Mouse (Mus musculus) thymus, postnatal 4 days (tissue): ENCODE measurements around the gene Asrgl1.
"Not testable (repeated sequence)": the region's sequence is repeated elsewhere in the genome, so short reads cannot be mapped to it uniquely, and the experiment has no call there.

Experiments used
- DNase-seq: peaks from one replicate; pipeline ENCODE4 v3.0.0; 2021

Gene Asrgl1

GRCm38 (mm10) chr19:9135512-9136331, at the start of gene Asrgl1:
Gene Asrgl1 (minus strand): TSS chr19:9135636.
- peak; percentile 97 for DNase-seq

- no peak for DNase-seq
Measured at GRCm38 (mm10) chr19:9146214-9146613, 10.8 kb upstream of the Asrgl1 start.

GRCm38 (mm10) chr19:9143639-9144125, 8.2 kb upstream of the Asrgl1 start:
- no peak for DNase-seq

- DNase-seq, result no peak
Measured at GRCm38 (mm10) chr19:9143230-9143629, 7.8 kb upstream of the Asrgl1 start.

- DNase-seq, result not testable (repeated sequence)
Measured at GRCm38 (mm10) chr19:9140361-9140760, 4.9 kb upstream of the Asrgl1 start.

- DNase-seq, result no peak
Measured at GRCm38 (mm10) chr19:9137159-9137558, 1.7 kb upstream of the Asrgl1 start.

- DNase-seq, result peak; percentile 59
Measured at GRCm38 (mm10) chr19:9134746-9135511, 507 bp downstream of the Asrgl1 start.

- DNase-seq, result no peak
Measured at GRCm38 (mm10) chr19:9129996-9130395, 5.4 kb downstream of the Asrgl1 start.

- no peak for DNase-seq
Measured at GRCm38 (mm10) chr19:9128499-9129194, 6.8 kb downstream of the Asrgl1 start.

- not testable (repeated sequence) for DNase-seq
Measured at GRCm38 (mm10) chr19:9123986-9124385, 11.4 kb downstream of the Asrgl1 start.

GRCm38 (mm10) chr19:9122390-9122789, 13.0 kb downstream of the Asrgl1 start:
- no peak for DNase-seq

GRCm38 (mm10) chr19:9119655-9120425, 15.6 kb downstream of the Asrgl1 start:
- DNase-seq, result no peak

- no peak for DNase-seq
Measured at GRCm38 (mm10) chr19:9117275-9117674, 18.2 kb downstream of the Asrgl1 start.

- DNase-seq, result no peak
Measured at GRCm38 (mm10) chr19:9116268-9116667, 19.2 kb downstream of the Asrgl1 start.

GRCm38 (mm10) chr19:9112043-9112442, 23.4 kb downstream of the Asrgl1 start:
- no peak for DNase-seq

GRCm38 (mm10) chr19:9110182-9110869, 25.1 kb downstream of the Asrgl1 start:
- DNase-seq, result peak; percentile 29

- DNase-seq, result no peak
Measured at GRCm38 (mm10) chr19:9108536-9108935, 26.9 kb downstream of the Asrgl1 start.

- no peak for DNase-seq
Measured at GRCm38 (mm10) chr19:9107379-9107755, 28.1 kb downstream of the Asrgl1 start.

- DNase-seq, result no peak
Measured at GRCm38 (mm10) chr19:9106751-9107378, 28.6 kb downstream of the Asrgl1 start.

GRCm38 (mm10) chr19:9106096-9106495, 29.3 kb downstream of the Asrgl1 start:
- DNase-seq, result no peak

- no peak for DNase-seq
Measured at GRCm38 (mm10) chr19:9105101-9105685, 30.2 kb downstream of the Asrgl1 start.
